22 mouse cellular contexts compared by ENCODE assay signal in genomic region chr2:142026721-142027120, GRCm38 (mm10).
DNase-seq lines count a peak whose midpoint lies in the region; ATAC-seq and TF ChIP-seq lines count a peak whose summit lies in the region.
"Had no signal": no experiment of that assay in that cellular context is flagged by ENCODE, and none has a peak within 500 bp of the region (broad histone marks: within the 10 kb centered on the region; RNA-seq: fewer than 3 reads in every experiment).

No protein-coding gene starts in this region.

- peak; percentile 48 for DNase-seq in midbrain, postnatal 0 days (ENCODE audit: low spot score)
- no peak for DNase-seq in midbrain, embryonic 10.5 days (ENCODE audit: low spot score)
- DNase-seq in cerebellum, postnatal 10 days: peak; percentile 74 to 76
- DNase-seq in kidney, postnatal 25 days: no peak
- DNase-seq in heart, adult 11 months: no peak
- DNase-seq: adrenal gland, adult 2 months; adrenal gland, postnatal 36 days; gastrocnemius, postnatal 36 days; heart, adult 18-20 months; heart, postnatal 10 days; heart, postnatal 4 days; kidney, adult 18-20 months had no signal

- no peak overlapping the region for H3K4me2 ChIP-seq in hindbrain, embryonic 16.5 days (ENCODE audit: low read length)
- H3K4me2 ChIP-seq in hindbrain, embryonic 12.5 days (replicated peaks): no peak overlapping the region
- H3K4me2 ChIP-seq in midbrain, postnatal 0 days (ENCODE audit: low read depth, low read length, poor library complexity, severe bottlenecking): no peak overlapping the region
- H3K4me2 ChIP-seq: embryonic facial prominence, embryonic 12.5 days; forebrain, embryonic 15.5 days; hindbrain, embryonic 14.5 days had no signal

- no peaks in the 10 kb centered on the region for H3K27me3 ChIP-seq in hindbrain, embryonic 16.5 days (replicated peaks; ENCODE audit: control insufficient read depth, insufficient read depth, low read length)
- H3K27me3 ChIP-seq in hindbrain, embryonic 12.5 days: no peaks in the 10 kb centered on the region
- H3K27me3 ChIP-seq in midbrain, postnatal 0 days (ENCODE audit: insufficient read depth, low read length): no peaks in the 10 kb centered on the region
- no peaks in the 10 kb centered on the region for H3K27me3 ChIP-seq in midbrain, embryonic 10.5 days (ENCODE audit: low read depth, poor library complexity, severe bottlenecking)
- H3K27me3 ChIP-seq: CH12.LX; embryonic facial prominence, embryonic 12.5 days; forebrain, embryonic 15.5 days; Patski had no signal

- H3K9me3 ChIP-seq in hindbrain, embryonic 16.5 days (ENCODE audit: control insufficient read depth, low read length): no peaks in the 10 kb centered on the region
- H3K9me3 ChIP-seq in hindbrain, embryonic 12.5 days (replicated peaks): no peaks in the 10 kb centered on the region
- no peaks in the 10 kb centered on the region for H3K9me3 ChIP-seq in midbrain, postnatal 0 days (ENCODE audit: low read length)
- H3K9me3 ChIP-seq in midbrain, embryonic 10.5 days (replicated peaks): no peaks in the 10 kb centered on the region
- H3K9me3 ChIP-seq: embryonic facial prominence, embryonic 12.5 days; forebrain, embryonic 15.5 days; heart, embryonic 10.5 days had no signal

- H3K27ac ChIP-seq in hindbrain, embryonic 16.5 days (ENCODE audit: low read depth, low read length): no peak overlapping the region
- no peak overlapping the region for H3K27ac ChIP-seq in hindbrain, embryonic 12.5 days
- no peak overlapping the region for H3K27ac ChIP-seq in midbrain, postnatal 0 days (ENCODE audit: low read depth, low read length)
- H3K27ac ChIP-seq in midbrain, embryonic 10.5 days (replicated peaks): no peak overlapping the region
- H3K27ac ChIP-seq: embryonic facial prominence, embryonic 12.5 days; forebrain, embryonic 15.5 days; heart, embryonic 10.5 days; hindbrain, embryonic 14.5 days had no signal

- H3K36me3 ChIP-seq in hindbrain, embryonic 16.5 days (ENCODE audit: control insufficient read depth, insufficient read depth, low read length): no peaks in the 10 kb centered on the region
- no peaks in the 10 kb centered on the region for H3K36me3 ChIP-seq in hindbrain, embryonic 12.5 days
- H3K36me3 ChIP-seq in midbrain, postnatal 0 days (ENCODE audit: insufficient read depth, low read length): no peaks in the 10 kb centered on the region
- H3K36me3 ChIP-seq in midbrain, embryonic 10.5 days: no peaks in the 10 kb centered on the region
- H3K36me3 ChIP-seq: embryonic facial prominence, embryonic 12.5 days; forebrain, embryonic 15.5 days; heart, embryonic 10.5 days had no signal

- no peaks in the 10 kb centered on the region for H3K4me1 ChIP-seq in hindbrain, embryonic 16.5 days (ENCODE audit: control insufficient read depth, insufficient read depth, low read depth, low read length)
- H3K4me1 ChIP-seq in hindbrain, embryonic 12.5 days: no peaks in the 10 kb centered on the region
- H3K4me1 ChIP-seq in midbrain, postnatal 0 days (ENCODE audit: insufficient read depth, low read length): no peaks in the 10 kb centered on the region
- peaks cover 24% of the 10 kb centered on the region for H3K4me1 ChIP-seq in midbrain, embryonic 10.5 days
- H3K4me1 ChIP-seq: embryonic facial prominence, embryonic 12.5 days; heart, embryonic 10.5 days had no signal

- TF ChIP-seq CTCF in midbrain, postnatal 0 days (IDR thresholded peaks at IDR 0.05): no peak

- H3K4me3 ChIP-seq in hindbrain, embryonic 16.5 days (ENCODE audit: low read length): no peak overlapping the region
- no peak overlapping the region for H3K4me3 ChIP-seq in hindbrain, embryonic 12.5 days
- no peak overlapping the region for H3K4me3 ChIP-seq in midbrain, postnatal 0 days (ENCODE audit: low read depth, low read length)
- no peak overlapping the region for H3K4me3 ChIP-seq in midbrain, embryonic 10.5 days
- H3K4me3 ChIP-seq: embryonic facial prominence, embryonic 12.5 days; forebrain, embryonic 15.5 days; heart, embryonic 10.5 days had no signal

- H3K9ac ChIP-seq in hindbrain, embryonic 16.5 days (ENCODE audit: low read depth, low read length): no peak overlapping the region
- H3K9ac ChIP-seq in hindbrain, embryonic 12.5 days: no peak overlapping the region
- no peak overlapping the region for H3K9ac ChIP-seq in midbrain, postnatal 0 days (replicated peaks; ENCODE audit: low read length, poor library complexity, severe bottlenecking)
- H3K9ac ChIP-seq: embryonic facial prominence, embryonic 12.5 days; forebrain, embryonic 15.5 days; hindbrain, embryonic 14.5 days had no signal

- peak; percentile 68; the same call in 1 of the 2 replicates for ATAC-seq in hindbrain, embryonic 16.5 days
- ATAC-seq in hindbrain, embryonic 12.5 days (ENCODE audit: low FRiP score): no peak
- no peak for ATAC-seq in midbrain, postnatal 0 days (ENCODE audit: low FRiP score)
- ATAC-seq: activated CD4-positive, CD25-positive, alpha-beta regulatory T cell, adult 4 months; forebrain, embryonic 15.5 days; inflammation-experienced regulatory T-cells, adult 6 months; Patski had no signal

Comparison
In these comparisons a context has a peak if more than half of its experiments do, and no peak if none do; other contexts are left out.
1. DNase-seq: peak in midbrain, postnatal 0 days (single experiment) and cerebellum, postnatal 10 days (2 of 2); none in midbrain, embryonic 10.5 days (single experiment), kidney, postnatal 25 days (0 of 2) and heart, adult 11 months (single experiment).